8 mouse cellular contexts compared by ENCODE assay signal in genomic region chr10:39171603-39172539, GRCm38 (mm10). TPM values are rescaled to one million over a fixed set of nuclear protein-coding genes. Genes with fewer than 3 reads are reported as not detected.
A peak's percentile ranks its signal among the peaks of the same experiment; 100 is the strongest.
DNase-seq lines count a peak whose midpoint lies in the region; ATAC-seq lines count a peak whose summit lies in the region.

No protein-coding gene starts in this region.

- peak; percentile 95 for DNase-seq in T-cell, adult 2 months (ENCODE audit: low spot score)
- peak; percentile 92 for DNase-seq in cerebellum, postnatal 36 days
- peak; percentile 85 to 93 for DNase-seq in frontal cortex, postnatal 36 days (ENCODE audit: low spot score in 2 of 2)
- DNase-seq in left cerebral cortex, adult 11 months (ENCODE audit: low spot score) = peak; percentile 92
- DNase-seq in lung, postnatal 4 days = peak; percentile 91 to 93
- DNase-seq in retina, postnatal 7 days (ENCODE audit: low read depth, low spot score) = peak; percentile 70
- peak; percentile 40 for DNase-seq in urinary bladder, adult 2 months (ENCODE audit: low spot score)

- H3K4me1 ChIP-seq in hindbrain, embryonic 15.5 days (replicated peaks) = peaks cover 30% of the 10 kb centered on the region

- H3K36me3 ChIP-seq in hindbrain, embryonic 15.5 days = no peaks in the 10 kb centered on the region

- H3K4me3 ChIP-seq in hindbrain, embryonic 15.5 days = peak overlapping the region; percentile 38

- peak overlapping the region; percentile 97 for H3K27ac ChIP-seq in hindbrain, embryonic 15.5 days (replicated peaks)

- H3K4me2 ChIP-seq in hindbrain, embryonic 15.5 days = peak overlapping the region; percentile 72

- ATAC-seq in hindbrain, embryonic 15.5 days (ENCODE audit: low FRiP score, low read depth) = peak; percentile 84

- no peaks in the 10 kb centered on the region for H3K27me3 ChIP-seq in hindbrain, embryonic 15.5 days

- 5% methylated on average over 26 of the region's 26 CpGs for WGBS in hindbrain, embryonic 15.5 days

- peak overlapping the region; percentile 50 for H3K9ac ChIP-seq in hindbrain, embryonic 15.5 days

- H3K9me3 ChIP-seq in hindbrain, embryonic 15.5 days = no peaks in the 10 kb centered on the region

RNA-seq across cellular contexts. Expression of gene Ccn6, which starts 8.3 kb away (rescaled TPM):
- 0.36 and 0.43 TPM in 2 replicates for polyA plus RNA-seq in hindbrain, embryonic 15.5 days (2015; fragmentation: Nextera tagmentation; extraction: Ambion mirVana)
- 0.25 and 0.26 TPM in 2 replicates for polyA plus RNA-seq in urinary bladder, adult 2 months (2012; rRNA removed)

RNA-seq across cellular contexts. Expression of gene Tube1, which starts 38.1 kb away (rescaled TPM):
- 6.6 and 8.6 TPM in 2 replicates for polyA plus RNA-seq in hindbrain, embryonic 15.5 days (2015; fragmentation: Nextera tagmentation; extraction: Ambion mirVana)
- 2.2 and 2.8 TPM in 2 replicates for polyA plus RNA-seq in urinary bladder, adult 2 months (2012; rRNA removed)

RNA-seq across cellular contexts. Expression of gene Fam229b, which starts 38.2 kb away (rescaled TPM):
- polyA plus RNA-seq in hindbrain, embryonic 15.5 days (2015; fragmentation: Nextera tagmentation; extraction: Ambion mirVana) = 28.0 and 33.6 TPM in 2 replicates
- 5.9 and 7.3 TPM in 2 replicates for polyA plus RNA-seq in urinary bladder, adult 2 months (2012; rRNA removed)

Comparison
In these comparisons a context has a peak if more than half of its experiments do, and no peak if none do; other contexts are left out.
1. Peak in every context shown above with its lines: DNase-seq, ATAC-seq, H3K4me3 ChIP-seq and H3K27ac ChIP-seq.
2. DNase-seq: peak in every context shown above with its lines; median percentile 95 in T-cell, adult 2 months; 92 in cerebellum, postnatal 36 days; 92 in left cerebral cortex, adult 11 months; 92 in lung, postnatal 4 days; 89 in frontal cortex, postnatal 36 days; 70 in retina, postnatal 7 days; 40 in urinary bladder, adult 2 months.